Mouse (Mus musculus) midbrain, embryonic 13.5 days (tissue): ENCODE data around the gene Hdgfl2. TPM values are rescaled to one million over a fixed set of nuclear protein-coding genes. Genes with fewer than 3 reads are reported as not detected.

Experiments
- ATAC-seq: fragments of 200-750 bp; cut with Nextera tagmentation; 2 replicates; pipeline ENCODE4 v1.8.0; 2017; ENCODE audit warnings: mild to moderate bottlenecking, moderate TSS enrichment, moderate library complexity
- H3K27ac ChIP-seq: fragments of 300-500 bp; sonication (generic); 2 replicates; pipeline ENCODE4 v1.5.1; 2015; ENCODE audit warnings: inconsistent platforms, mild to moderate bottlenecking, moderate library complexity
- H3K27me3 ChIP-seq: fragments of 300-500 bp; sonication (generic); 2 replicates; pipeline ENCODE4 v1.6.1; 2015; ENCODE audit warnings: mild to moderate bottlenecking, inconsistent platforms
- H3K36me3 ChIP-seq: fragments of 300-500 bp; sonication (generic); 2 replicates; pipeline ENCODE4 v1.6.1; 2015; ENCODE audit warnings: mild to moderate bottlenecking, inconsistent platforms
- H3K4me1 ChIP-seq: fragments of 300-500 bp; sonication (generic); replicated peaks from 2 replicates; pipeline ENCODE4 v1.6.1; 2015; ENCODE audit warnings: inconsistent platforms
- H3K4me2 ChIP-seq: fragments of 300-500 bp; sonication (generic); replicated peaks from 2 replicates; pipeline ENCODE4 v1.6.1; 2015; ENCODE audit warnings: moderate library complexity, mild to moderate bottlenecking, inconsistent platforms
- H3K4me3 ChIP-seq: fragments of 300-500 bp; sonication (generic); replicated peaks from 2 replicates; pipeline ENCODE4 v1.5.1; 2015; ENCODE audit warnings: mild to moderate bottlenecking, inconsistent platforms
- H3K9ac ChIP-seq: fragments of 300-500 bp; sonication (generic); replicated peaks from 2 replicates; pipeline ENCODE4 v1.6.1; 2015; ENCODE audit warnings: mild to moderate bottlenecking, inconsistent platforms
- H3K9me3 ChIP-seq: fragments of 300-500 bp; sonication (generic); 2 replicates; pipeline ENCODE4 v1.6.1; 2016; ENCODE audit warnings: mild to moderate bottlenecking, inconsistent platforms
- WGBS: fragments of 180-500 bp; shearing (Covaris S2); methylation state at CpG from one replicate; pipeline ENCODE4 v1.1.7; 2015; 5-methylcytosine and 5-hydroxymethylcytosine counted together
- polyA plus RNA-seq: library from polyadenylated mRNA; unstranded; fragments of >200 nt; fragmentation: Nextera tagmentation; extraction: Ambion mirVana; gene quantifications from 2 replicates; pipeline ENCODE4 v1.2.1, GENCODE M21; 2015

Gene Hdgfl2
- 156 and 159 TPM in 2 replicates for polyA plus RNA-seq

DNA sequence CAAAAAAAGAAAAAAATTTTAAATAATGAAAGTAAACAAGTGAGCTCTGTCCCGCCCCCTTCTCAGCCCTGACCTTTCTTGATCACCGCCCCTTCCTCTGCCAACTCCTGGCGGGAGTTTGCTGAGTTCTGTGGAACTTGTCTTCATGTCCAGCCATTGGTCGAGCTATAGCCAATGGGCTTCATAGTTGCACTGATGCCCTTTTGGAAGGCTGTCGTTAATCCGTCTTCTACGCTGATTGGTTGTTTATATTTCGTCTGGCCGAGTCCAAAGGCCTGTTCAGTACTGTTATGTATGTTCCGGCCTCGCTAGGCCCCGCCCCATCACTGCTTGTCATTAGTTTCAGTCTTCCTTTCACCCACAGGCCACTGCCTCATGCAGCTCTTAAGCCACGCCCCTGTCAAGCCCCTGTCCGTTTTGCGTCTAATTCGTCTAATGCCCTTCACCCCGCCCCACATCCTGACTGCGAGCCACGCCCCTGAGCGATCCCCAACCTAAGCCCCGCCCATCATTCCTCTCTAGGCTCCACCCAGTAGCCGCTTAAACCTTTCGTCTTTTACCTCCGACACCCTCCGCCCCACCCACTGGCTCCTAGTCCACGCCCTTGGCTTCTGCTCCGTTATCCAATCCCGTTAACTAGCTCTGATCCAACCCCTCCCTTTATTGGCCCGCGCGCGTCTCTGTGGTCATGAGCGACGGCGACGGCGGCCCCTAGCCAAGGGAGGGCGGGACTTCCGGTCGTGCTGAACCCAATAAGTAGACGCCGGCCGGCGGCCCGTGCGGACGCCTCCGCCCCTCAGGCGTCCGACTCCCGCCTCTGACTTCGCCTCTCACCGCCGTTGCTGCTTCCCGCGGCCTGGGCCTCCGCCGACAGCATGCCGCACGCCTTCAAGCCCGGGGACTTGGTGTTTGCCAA lies at the start of gene Hdgfl2:
TSS of gene Hdgfl2 (plus strand) at position 755 of the 916 bp plus-strand sequence.
- under 1% methylated on average over 61 of the region's 61 CpGs for WGBS
- ATAC-seq = peak; percentile 95
- Histone ChIP-seq H3K36me3 (peaks cover 17% of the 10 kb centered on the region), H3K27me3 (no peaks in the 10 kb centered on the region), H3K4me3 (peak within 1 kb of the TSS; percentile 86), H3K9me3 (no peaks in the 10 kb centered on the region), H3K9ac (peak within 1 kb of the TSS; percentile 84), H3K4me2 (peak within 1 kb of the TSS; percentile 100), H3K4me1 (peaks cover 38% of the 10 kb centered on the region), H3K27ac (peak within 1 kb of the TSS; percentile 79)

DNA sequence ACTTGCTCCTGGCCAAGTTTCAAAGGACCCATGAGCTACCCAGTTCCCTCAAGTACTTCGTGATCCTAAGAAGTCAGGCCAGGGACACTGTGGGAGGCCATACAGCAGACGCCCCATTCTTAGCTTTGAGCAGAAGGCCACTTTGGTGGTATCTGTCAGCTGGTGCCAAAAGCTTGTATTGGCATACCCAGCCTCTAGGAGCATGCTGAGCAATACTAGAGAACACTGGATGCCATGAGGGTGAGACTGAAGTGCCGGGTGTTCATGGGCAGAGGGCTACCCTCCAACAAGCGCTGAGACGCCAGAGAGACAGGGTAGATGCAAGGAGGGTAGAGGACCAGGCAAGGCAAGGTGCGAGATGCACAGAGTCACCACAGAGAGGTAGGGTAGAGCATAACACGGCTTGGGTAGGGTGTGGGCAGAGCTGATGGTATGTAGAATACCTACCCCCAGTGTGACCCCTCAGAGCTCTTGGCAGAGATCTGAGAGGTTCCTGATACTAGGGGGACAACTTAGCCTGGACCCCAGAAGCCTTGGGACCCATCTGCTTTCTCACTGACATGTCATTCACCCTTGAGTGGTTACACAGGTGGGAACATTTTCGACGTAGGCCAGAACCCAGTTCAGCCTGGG lies 49.1 kb upstream of the Hdgfl2 start:
- Histone ChIP-seq H3K9me3 (no peaks in the 10 kb centered on the region), H3K9ac (no peak overlapping the region), H3K4me3 (no peak overlapping the region), H3K36me3 (peaks cover 58% of the 10 kb centered on the region), H3K4me1 (peaks cover 40% of the 10 kb centered on the region), H3K27ac (no peak overlapping the region), H3K27me3 (no peaks in the 10 kb centered on the region), H3K4me2 (no peak overlapping the region)
- no peak for ATAC-seq
- 95% methylated on average over 9 of the region's 9 CpGs for WGBS

DNA sequence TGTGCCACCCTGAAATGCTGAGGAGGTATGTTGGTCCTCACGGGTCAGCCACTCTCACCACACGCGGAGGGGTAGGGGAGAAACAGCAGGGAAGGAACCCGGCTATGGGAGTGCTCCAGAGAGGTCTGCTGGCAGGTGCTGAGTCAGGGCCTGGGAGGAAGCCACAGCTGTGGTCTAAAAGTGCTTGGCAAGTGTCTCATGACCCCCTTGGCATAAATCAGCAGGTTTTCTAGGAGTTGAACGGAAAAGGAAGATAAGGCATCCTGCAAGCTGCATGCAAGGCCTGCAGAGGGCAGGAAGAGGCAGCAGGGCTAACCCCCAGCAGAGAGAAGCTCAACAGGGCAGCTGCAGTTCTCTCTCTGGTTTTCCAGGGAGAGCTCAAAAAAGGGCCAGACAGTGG lies 48.5 kb upstream of the Hdgfl2 start:
- Histone ChIP-seq H3K9ac (no peak overlapping the region), H3K36me3 (peaks cover 57% of the 10 kb centered on the region), H3K4me3 (no peak overlapping the region), H3K4me1 (peaks cover 45% of the 10 kb centered on the region), H3K9me3 (no peaks in the 10 kb centered on the region), H3K27me3 (no peaks in the 10 kb centered on the region), H3K4me2 (no peak overlapping the region), H3K27ac (no peak overlapping the region)
- ATAC-seq = no peak
- 77% methylated on average over 5 of the region's 5 CpGs for WGBS

DNA sequence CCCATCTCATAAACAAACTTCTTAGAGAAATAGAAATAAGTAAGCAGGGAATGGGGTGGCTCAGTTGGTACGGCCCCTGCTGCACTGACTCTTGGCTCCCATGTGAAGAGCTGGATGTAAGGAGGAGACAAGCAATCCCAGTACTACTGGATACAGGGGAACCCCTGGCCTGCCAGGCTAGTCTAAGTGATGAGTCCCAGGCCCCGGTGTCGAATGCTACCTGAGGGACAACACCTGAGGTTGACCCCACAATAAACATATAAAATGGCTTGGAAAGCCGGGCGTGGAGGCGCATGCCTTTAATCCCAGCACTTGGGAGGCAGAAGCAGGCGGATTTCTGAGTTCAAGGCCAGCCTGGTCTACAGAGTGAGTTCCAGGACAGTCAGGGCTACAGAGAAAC lies 48.0 kb upstream of the Hdgfl2 start:
- no peaks in the 10 kb centered on the region for H3K27me3 ChIP-seq
- peaks cover 57% of the 10 kb centered on the region for H3K36me3 ChIP-seq
- no peak overlapping the region for H3K9ac ChIP-seq
- WGBS = 91% methylated on average over 7 of the region's 7 CpGs
- no peak overlapping the region for H3K4me3 ChIP-seq
- peaks cover 47% of the 10 kb centered on the region for H3K4me1 ChIP-seq
- no peaks in the 10 kb centered on the region for H3K9me3 ChIP-seq
- no peak overlapping the region for H3K4me2 ChIP-seq
- no peak overlapping the region for H3K27ac ChIP-seq
- ATAC-seq = no peak

DNA sequence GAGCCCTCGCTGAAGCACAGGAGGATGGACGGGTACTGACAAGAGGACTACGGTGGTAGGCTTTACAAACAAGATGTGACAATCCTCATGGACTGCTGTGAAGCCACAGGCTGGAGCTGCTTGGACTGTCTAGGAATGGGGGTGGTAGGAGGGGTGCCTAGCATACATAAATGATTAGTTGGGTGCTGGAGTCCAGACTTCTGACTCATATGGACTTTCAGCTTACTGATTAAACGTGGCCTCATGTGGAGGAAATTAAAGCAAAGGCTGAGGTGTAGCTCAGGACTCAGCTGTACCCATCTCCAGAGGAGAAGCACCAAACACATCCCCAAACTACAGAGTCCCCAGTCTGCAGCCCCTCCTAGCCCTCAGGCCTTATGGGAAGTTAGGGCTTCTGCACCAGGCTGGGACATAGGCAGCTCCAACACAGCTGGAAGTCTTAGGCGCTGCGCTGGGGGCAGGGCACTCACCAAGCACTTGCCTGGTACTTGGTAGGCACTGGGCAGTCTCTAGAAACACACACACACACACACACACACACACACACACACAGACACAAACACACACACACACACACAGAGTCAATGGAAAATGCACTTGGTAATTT lies 47.2 kb upstream of the Hdgfl2 start:
- Histone ChIP-seq H3K36me3 (peaks cover 53% of the 10 kb centered on the region), H3K27ac (no peak overlapping the region), H3K9me3 (no peaks in the 10 kb centered on the region), H3K4me2 (no peak overlapping the region), H3K4me1 (peaks cover 49% of the 10 kb centered on the region), H3K9ac (no peak overlapping the region), H3K27me3 (no peaks in the 10 kb centered on the region), H3K4me3 (no peak overlapping the region)
- WGBS = 73% methylated on average over 6 of the region's 6 CpGs
- ATAC-seq = no peak

DNA sequence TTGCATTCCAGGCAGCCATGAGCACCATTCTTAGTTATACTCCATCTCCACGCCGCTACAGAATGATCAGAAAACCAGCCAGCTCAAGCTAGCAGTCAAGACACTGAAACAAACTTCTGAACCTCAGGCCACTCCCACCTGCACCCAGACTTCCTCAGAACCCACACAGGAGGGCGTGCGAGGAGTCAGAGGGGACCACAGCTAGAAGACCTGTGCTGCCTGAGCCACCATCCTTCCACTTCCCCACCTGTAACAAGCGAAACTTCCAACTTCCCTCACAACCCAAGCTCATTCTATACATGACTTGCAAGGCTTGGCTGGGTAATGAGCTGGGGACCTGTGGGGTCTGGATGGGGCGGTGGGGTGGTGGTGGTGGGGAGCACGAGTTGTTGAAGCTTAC lies 46.6 kb upstream of the Hdgfl2 start:
- WGBS = 80% methylated on average over 7 of the region's 7 CpGs
- no peak overlapping the region for H3K9ac ChIP-seq
- H3K9me3 ChIP-seq = no peaks in the 10 kb centered on the region
- no peak for ATAC-seq
- peaks cover 53% of the 10 kb centered on the region for H3K36me3 ChIP-seq
- peaks cover 49% of the 10 kb centered on the region for H3K4me1 ChIP-seq
- no peak overlapping the region for H3K4me2 ChIP-seq
- no peaks in the 10 kb centered on the region for H3K27me3 ChIP-seq
- H3K4me3 ChIP-seq = no peak overlapping the region
- H3K27ac ChIP-seq = no peak overlapping the region

DNA sequence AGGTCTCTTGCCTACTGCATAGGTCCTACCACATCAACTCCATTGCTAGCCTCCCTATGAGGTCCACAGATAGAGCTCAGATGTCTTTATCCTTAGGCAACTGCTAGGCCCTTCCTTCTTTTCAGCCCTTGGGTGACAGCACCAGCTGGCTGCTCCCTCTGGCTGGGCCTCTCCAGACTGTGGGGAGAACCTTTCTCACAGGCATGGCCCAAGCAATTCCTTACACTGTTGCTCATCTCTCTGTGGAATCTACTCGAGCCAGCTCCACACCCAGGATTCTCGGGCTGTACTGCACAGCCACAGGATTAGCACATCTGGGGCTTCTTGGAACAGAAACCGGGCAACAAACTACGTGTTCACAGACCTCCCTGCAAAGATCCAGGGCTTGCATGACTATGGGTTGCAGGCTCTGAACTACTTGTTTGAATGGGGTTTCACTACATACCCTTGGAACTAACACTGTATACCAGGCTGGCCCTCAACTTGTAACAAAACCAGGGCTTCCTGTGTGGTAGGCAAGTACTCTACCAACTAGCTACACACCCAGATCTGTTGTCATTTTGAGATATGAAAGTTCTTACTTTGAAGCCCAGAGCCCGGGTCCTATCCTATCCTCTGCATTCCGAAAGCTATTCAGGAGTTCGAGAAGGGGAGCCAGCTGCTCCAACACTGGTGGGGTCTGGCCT lies 45.3 kb upstream of the Hdgfl2 start:
- ATAC-seq = no peak
- Histone ChIP-seq H3K9ac (peak overlapping the region; percentile 90; the same call in 1 of the 2 replicates), H3K36me3 (peaks cover 44% of the 10 kb centered on the region), H3K9me3 (no peaks in the 10 kb centered on the region), H3K4me2 (no peak overlapping the region), H3K27ac (no peak overlapping the region), H3K27me3 (no peaks in the 10 kb centered on the region), H3K4me1 (peaks cover 49% of the 10 kb centered on the region), H3K4me3 (no peak overlapping the region)
- WGBS = 92% methylated on average over 7 of the region's 7 CpGs

DNA sequence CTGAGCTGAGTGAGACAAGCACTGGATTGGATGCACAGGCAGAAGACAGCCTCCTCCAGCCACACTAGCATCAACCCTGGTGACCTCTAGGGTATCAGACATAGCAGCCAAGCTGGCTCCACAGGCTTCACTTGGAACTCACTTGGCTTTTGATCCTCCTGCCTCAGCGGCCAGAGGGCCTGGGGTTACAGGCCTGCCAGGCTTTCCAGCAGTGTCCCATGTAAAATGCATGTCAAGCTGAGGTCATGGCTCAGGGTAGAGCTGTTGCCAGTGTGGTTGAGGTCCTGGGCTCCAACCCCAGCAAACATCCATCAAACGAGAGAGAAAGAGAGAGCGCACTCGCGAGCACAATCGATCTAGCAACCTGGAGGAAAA lies 44.7 kb upstream of the Hdgfl2 start:
- H3K4me3 ChIP-seq = no peak overlapping the region; the same call in 1 of the 2 replicates
- H3K4me2 ChIP-seq = peak overlapping the region; percentile 68
- H3K27ac ChIP-seq = no peak overlapping the region
- no peaks in the 10 kb centered on the region for H3K27me3 ChIP-seq
- no peaks in the 10 kb centered on the region for H3K9me3 ChIP-seq
- WGBS = 95% methylated on average over 6 of the region's 6 CpGs
- H3K4me1 ChIP-seq = peaks cover 49% of the 10 kb centered on the region
- no peak for ATAC-seq
- H3K36me3 ChIP-seq = peaks cover 39% of the 10 kb centered on the region
- H3K9ac ChIP-seq = peak overlapping the region; percentile 90; the same call in 1 of the 2 replicates

DNA sequence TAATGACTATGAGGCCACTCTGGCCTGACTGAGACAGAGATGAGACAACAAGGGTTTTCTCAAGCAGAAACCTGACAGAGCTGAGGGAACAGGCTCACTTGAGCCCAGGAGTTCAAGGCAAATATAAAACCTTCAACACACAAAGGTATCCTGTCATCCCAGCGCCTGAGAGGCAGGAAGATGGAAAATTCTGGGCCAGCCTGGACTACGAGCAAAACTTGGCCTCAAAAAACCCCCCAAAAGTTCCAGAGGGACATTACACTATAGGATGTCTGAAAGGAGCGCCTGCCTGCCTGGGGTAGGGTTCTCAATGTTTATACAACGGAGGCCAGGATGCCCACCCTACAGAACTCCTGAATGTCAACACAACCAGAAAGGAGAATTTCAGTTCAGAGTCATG lies 44.2 kb upstream of the Hdgfl2 start:
- peak overlapping the region; percentile 90 for H3K9ac ChIP-seq
- no peaks in the 10 kb centered on the region for H3K9me3 ChIP-seq
- H3K4me3 ChIP-seq = peak overlapping the region; percentile 88
- peak overlapping the region; percentile 68 for H3K4me2 ChIP-seq
- 93% methylated on average over 4 of the region's 4 CpGs for WGBS
- peaks cover 36% of the 10 kb centered on the region for H3K36me3 ChIP-seq
- no peak for ATAC-seq
- no peak overlapping the region for H3K27ac ChIP-seq
- no peaks in the 10 kb centered on the region for H3K27me3 ChIP-seq
- peaks cover 49% of the 10 kb centered on the region for H3K4me1 ChIP-seq

DNA sequence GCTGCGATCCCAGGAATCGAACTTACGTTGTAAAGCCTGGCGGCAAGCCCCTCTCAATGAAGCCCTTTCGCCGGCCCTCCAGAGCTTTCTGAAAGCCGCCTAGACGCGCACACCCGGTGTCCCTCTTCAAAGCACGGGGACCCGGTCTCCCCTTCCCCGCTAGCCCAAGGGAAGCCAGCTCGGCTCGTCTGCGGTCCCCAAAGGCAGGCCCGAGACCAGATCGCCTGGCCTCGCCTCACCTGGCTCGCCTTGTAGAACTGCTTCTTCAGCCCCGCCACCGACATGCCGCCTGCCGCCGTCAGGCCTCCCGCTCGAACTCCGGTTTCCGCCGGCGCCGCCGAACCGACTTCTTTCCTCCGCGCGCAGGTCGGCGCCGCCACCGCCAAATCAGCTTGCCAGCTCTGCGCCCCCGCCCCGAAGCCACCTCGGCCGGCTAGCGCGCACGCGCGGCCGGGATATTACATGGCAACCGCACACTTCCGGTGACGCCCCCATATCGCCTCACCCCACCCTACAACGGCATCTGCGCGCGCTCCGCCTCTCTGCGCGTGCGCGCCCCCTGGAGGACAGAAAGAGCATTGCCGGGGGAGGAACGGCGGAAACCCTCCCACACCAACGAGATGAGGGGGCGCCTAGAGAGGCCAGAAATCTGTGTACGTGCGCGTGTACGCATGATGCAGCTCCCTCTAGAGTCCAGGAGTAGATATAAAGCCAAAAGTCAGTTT lies 43.1 kb upstream of the Hdgfl2 start, which contains the start of gene Sh3gl1:
TSS of gene Sh3gl1 (minus strand) at position 460 of the 725 bp plus-strand sequence.
- Histone ChIP-seq H3K36me3 (peaks cover 27% of the 10 kb centered on the region), H3K4me2 (peak within 1 kb of the TSS; percentile 68), H3K4me1 (peaks cover 55% of the 10 kb centered on the region), H3K9me3 (no peaks in the 10 kb centered on the region), H3K4me3 (peak within 1 kb of the TSS; percentile 88), H3K27ac (peak within 1 kb of the TSS; percentile 90), H3K27me3 (no peaks in the 10 kb centered on the region), H3K9ac (peak within 1 kb of the TSS; percentile 90)
- under 1% methylated on average over 74 of the region's 74 CpGs for WGBS
- ATAC-seq = peak; percentile 89

DNA sequence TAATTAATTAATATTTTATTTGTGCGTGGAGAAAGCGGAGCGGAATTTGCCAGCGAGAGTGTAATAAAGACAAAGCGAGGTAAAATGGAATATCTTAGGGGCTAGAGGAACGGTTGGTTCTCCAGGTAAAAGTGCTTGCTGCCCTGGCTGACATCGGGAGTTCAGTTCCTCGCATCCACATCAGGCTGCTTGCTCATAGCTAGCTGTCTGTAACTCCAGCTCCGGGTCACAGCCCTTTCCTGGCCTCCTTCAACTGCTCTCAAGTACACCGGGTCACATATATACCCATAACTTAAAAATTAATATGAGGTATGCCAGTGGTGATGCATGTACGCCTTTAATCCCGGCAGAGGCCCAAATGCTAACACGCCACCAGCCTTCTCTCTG lies 42.5 kb upstream of the Hdgfl2 start:
- H3K36me3 ChIP-seq = peaks cover 27% of the 10 kb centered on the region
- WGBS = 36% methylated on average over 13 of the region's 13 CpGs
- peak overlapping the region; percentile 42 for H3K4me2 ChIP-seq
- H3K27ac ChIP-seq = peak overlapping the region; percentile 19; the same call in 1 of the 2 replicates
- peak overlapping the region; percentile 88 for H3K4me3 ChIP-seq
- H3K4me1 ChIP-seq = peaks cover 59% of the 10 kb centered on the region
- H3K9ac ChIP-seq = no peak overlapping the region
- no peaks in the 10 kb centered on the region for H3K9me3 ChIP-seq
- peak; percentile 53 for ATAC-seq
- H3K27me3 ChIP-seq = no peaks in the 10 kb centered on the region
